Mouse (Mus musculus): Measurements from ENCODE around the gene A930002H24Rik.

GRCm38 (mm10) chr17:63857023-63857544 lies 6.5 kb downstream of the A930002H24Rik start:
- TF ChIP-seq CTCF (IDR thresholded peaks at IDR 0.05; ENCODE audit: control insufficient read depth, insufficient read depth, insufficient replicate concordance, low read depth, low read length) (no peak), POLR2A (IDR thresholded peaks at IDR 0.05; ENCODE audit: control insufficient read depth, low read depth, low read length) (no peak)
